Mouse (Mus musculus) heart, postnatal 25 days (tissue): ENCODE data around the gene Sstr3. TPM values are rescaled to one million over a fixed set of nuclear protein-coding genes. Genes with fewer than 3 reads are reported as not detected.
A peak's percentile ranks its signal among the peaks of the same experiment; 100 is the strongest.

Source experiments
- DNase-seq: peaks from one replicate; pipeline ENCODE4 v3.0.0; 2022; ENCODE audit warnings: low spot score
- intact Hi-C: fragments of 180-260 bp; cut with DNase I; formaldehyde crosslinking; loops from one replicate; pipeline ENCODE4 v1.15.1; 2025
- total RNA-seq, 2 experiments: library from RNA; stranded (reverse); gene quantifications; 2 replicates each; pipeline ENCODE4 v1.2.3; 2021

The Sstr3 gene
- not detected for total RNA-seq

GRCm38 (mm10) chr15:78544561-78545001 is at the start of gene Sstr3:
Gene Sstr3, minus strand, starts transcription at chr15:78544685.
- intact Hi-C loops = loop anchor here (5.0 kb wide), 1 partner anchor 32 kb away; no protein-coding TSS in a partner anchor
- no peak for DNase-seq

- DNase-seq = no peak
- intact Hi-C loops = no loop called here
Observed at GRCm38 (mm10) chr15:78593896-78594425, 49.5 kb upstream of the Sstr3 start.

- DNase-seq = no peak
- intact Hi-C loops = no loop called here
Observed at GRCm38 (mm10) chr15:78592452-78592968, 48.0 kb upstream of the Sstr3 start.

- DNase-seq = no peak
- intact Hi-C loops = no loop called here
Observed at GRCm38 (mm10) chr15:78591680-78592451, 47.4 kb upstream of the Sstr3 start.

GRCm38 (mm10) chr15:78590785-78591184 is 46.3 kb upstream of the Sstr3 start:
- no peak for DNase-seq
- intact Hi-C loops = no loop called here

GRCm38 (mm10) chr15:78589936-78590335 is 45.5 kb upstream of the Sstr3 start:
- no peak for DNase-seq
- intact Hi-C loops = no loop called here

- intact Hi-C loops = no loop called here
Observed at GRCm38 (mm10) chr15:78588900-78589299, 44.4 kb upstream of the Sstr3 start.

GRCm38 (mm10) chr15:78588049-78588448 is 43.6 kb upstream of the Sstr3 start:
- no peak for DNase-seq
- intact Hi-C loops = no loop called here

More at GRCm38 (mm10) chr15:78588900-78589299, 44.4 kb upstream of the Sstr3 start:
- no peak for DNase-seq

GRCm38 (mm10) chr15:78587050-78587994 is 42.8 kb upstream of the Sstr3 start:
- peak; percentile 47 for DNase-seq
- intact Hi-C loops = loop anchor here (2.0 kb wide), 1 partner anchor 157 kb away; no protein-coding TSS in a partner anchor

- no peak for DNase-seq
- intact Hi-C loops = no loop called here
Observed at GRCm38 (mm10) chr15:78585404-78585803, 40.9 kb upstream of the Sstr3 start.

- intact Hi-C loops = loop anchor here (2.0 to 5.0 kb wide), 3 partner anchors 51 to 135 kb away; partner anchors contain the start of gene C1qtnf6
- no peak for DNase-seq
Observed at GRCm38 (mm10) chr15:78583352-78583751, 38.9 kb upstream of the Sstr3 start.

- intact Hi-C loops = no loop called here
- DNase-seq = no peak
Observed at GRCm38 (mm10) chr15:78576284-78576810, 31.9 kb upstream of the Sstr3 start.

GRCm38 (mm10) chr15:78572658-78573397 is 28.3 kb upstream of the Sstr3 start, which contains the start of gene Rac2:
Gene Rac2, minus strand, starts transcription at chr15:78572783.
- intact Hi-C loops = no loop called here
- DNase-seq = no peak

GRCm38 (mm10) chr15:78572270-78572600 is 27.8 kb upstream of the Sstr3 start:
- DNase-seq = no peak
- intact Hi-C loops = no loop called here

- no peak for DNase-seq
- intact Hi-C loops = no loop called here
Observed at GRCm38 (mm10) chr15:78571554-78572269, 27.2 kb upstream of the Sstr3 start.

- intact Hi-C loops = no loop called here
- no peak for DNase-seq
Observed at GRCm38 (mm10) chr15:78570170-78570569, 25.7 kb upstream of the Sstr3 start.

- intact Hi-C loops = no loop called here
- no peak for DNase-seq
Observed at GRCm38 (mm10) chr15:78567608-78568120, 23.2 kb upstream of the Sstr3 start.

GRCm38 (mm10) chr15:78564764-78565435 is 20.4 kb upstream of the Sstr3 start:
- no peak for DNase-seq
- intact Hi-C loops = no loop called here
